Mouse (Mus musculus): ENCODE results near the gene Prlr. TPM values are rescaled to one million over a fixed set of nuclear protein-coding genes. Genes with fewer than 3 reads are reported as not detected.

Prlr gene
- polyA plus RNA-seq, 1 experiment from 2014 or later: 0.52 TPM

DNA sequence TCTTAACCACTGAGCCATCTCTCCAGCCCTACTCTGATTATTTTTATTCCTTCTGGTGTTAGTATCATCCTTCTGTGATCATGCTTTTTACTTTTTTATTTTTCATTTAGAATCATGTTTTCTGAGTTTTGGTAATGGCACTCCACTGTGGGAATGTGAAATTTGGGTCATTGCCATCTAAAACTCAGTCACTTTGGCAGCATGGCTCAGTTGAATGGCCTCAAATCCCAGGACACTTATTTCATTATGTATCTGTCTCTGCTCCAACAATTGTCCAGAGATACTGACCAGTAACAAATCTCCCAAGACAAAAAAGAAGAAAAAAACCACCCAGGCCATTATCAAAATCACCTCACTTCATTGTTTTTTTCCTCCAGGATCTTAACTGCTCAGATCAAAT lies 65.2 kb downstream of the Prlr start:
- DNase-seq (ENCODE audit: low spot score): no peak
- H3K4me1 ChIP-seq (ENCODE audit: control insufficient read depth, insufficient read depth, low read length): no peaks in the 10 kb centered on the region
- no peaks in the 10 kb centered on the region for H3K36me3 ChIP-seq (ENCODE audit: control insufficient read depth, insufficient read depth, low read length)
- no peak overlapping the region for H3K27ac ChIP-seq (ENCODE audit: low read depth, low read length)
- ATAC-seq: no peak
- no peaks in the 10 kb centered on the region for H3K27me3 ChIP-seq (replicated peaks; ENCODE audit: control insufficient read depth, insufficient read depth, low read length)
- H3K4me2 ChIP-seq (ENCODE audit: low read length): no peak overlapping the region
- H3K9ac ChIP-seq (ENCODE audit: low read length): no peak overlapping the region
- H3K9me3 ChIP-seq (replicated peaks; ENCODE audit: control insufficient read depth, low read length): no peaks in the 10 kb centered on the region
- no peak overlapping the region for H3K4me3 ChIP-seq (ENCODE audit: low read depth, low read length)

DNA sequence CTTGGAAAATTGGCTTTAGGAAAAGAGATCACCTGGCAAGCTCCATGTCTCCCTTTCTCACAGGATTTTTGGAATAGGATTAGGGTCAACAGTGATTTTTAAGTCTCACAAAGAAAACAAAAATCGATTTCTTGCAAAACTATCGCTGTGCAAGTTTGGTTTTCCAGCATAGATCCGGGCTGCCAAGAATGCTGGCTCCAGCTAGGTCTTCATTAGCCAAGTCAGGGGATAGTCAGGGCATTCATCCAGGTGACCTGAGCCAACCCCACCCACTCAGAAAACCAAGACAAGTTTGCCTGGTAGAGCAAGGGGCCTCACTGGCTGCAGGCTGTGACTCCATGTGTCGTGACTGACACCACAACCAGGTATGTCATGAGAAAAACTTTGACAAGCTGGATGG lies 72.2 kb downstream of the Prlr start:
- Histone ChIP-seq H3K9ac (ENCODE audit: low read length) (no peak overlapping the region), H3K4me3 (ENCODE audit: low read depth, low read length) (no peak overlapping the region), H3K27me3 (replicated peaks; ENCODE audit: control insufficient read depth, insufficient read depth, low read length) (no peaks in the 10 kb centered on the region), H3K36me3 (ENCODE audit: control insufficient read depth, insufficient read depth, low read length) (no peaks in the 10 kb centered on the region), H3K4me2 (ENCODE audit: low read length) (no peak overlapping the region), H3K9me3 (replicated peaks; ENCODE audit: control insufficient read depth, low read length) (no peaks in the 10 kb centered on the region), H3K4me1 (ENCODE audit: control insufficient read depth, insufficient read depth, low read length) (no peaks in the 10 kb centered on the region), H3K27ac (ENCODE audit: low read depth, low read length) (no peak overlapping the region)
- ATAC-seq: no peak
- 88% methylated on average over 4 of the region's 4 CpGs for WGBS
- no peak for DNase-seq (ENCODE audit: low spot score)

DNA sequence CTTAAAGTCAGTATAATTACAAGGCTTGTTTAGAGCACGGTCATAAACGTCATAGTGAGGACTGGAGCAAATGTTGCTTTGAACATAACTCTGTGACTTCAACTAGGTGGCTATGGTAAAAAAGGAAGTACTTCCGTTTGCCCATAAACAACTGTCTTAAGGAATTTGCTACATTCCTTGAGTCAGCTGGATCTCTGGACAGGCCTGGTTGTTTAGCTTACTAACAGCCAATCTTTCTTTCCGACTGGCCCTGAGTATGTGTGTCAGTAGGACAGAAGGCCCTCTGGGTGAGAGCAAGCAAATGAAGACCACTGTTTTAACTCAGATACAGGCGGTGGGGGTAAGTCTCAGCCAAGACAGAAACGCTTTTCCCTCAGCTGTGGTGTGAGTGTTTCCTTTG lies 73.7 kb downstream of the Prlr start:
- Histone ChIP-seq H3K4me1 (ENCODE audit: control insufficient read depth, insufficient read depth, low read length) (no peaks in the 10 kb centered on the region), H3K4me2 (ENCODE audit: low read length) (no peak overlapping the region), H3K9me3 (replicated peaks; ENCODE audit: control insufficient read depth, low read length) (no peaks in the 10 kb centered on the region), H3K27ac (ENCODE audit: low read depth, low read length) (no peak overlapping the region), H3K9ac (ENCODE audit: low read length) (no peak overlapping the region), H3K4me3 (ENCODE audit: low read depth, low read length) (no peak overlapping the region), H3K36me3 (ENCODE audit: control insufficient read depth, insufficient read depth, low read length) (no peaks in the 10 kb centered on the region), H3K27me3 (replicated peaks; ENCODE audit: control insufficient read depth, insufficient read depth, low read length) (no peaks in the 10 kb centered on the region)
- DNase-seq (ENCODE audit: low spot score) (no peak), ATAC-seq (no peak)
- WGBS: 87% methylated on average over 6 of the region's 6 CpGs

DNA sequence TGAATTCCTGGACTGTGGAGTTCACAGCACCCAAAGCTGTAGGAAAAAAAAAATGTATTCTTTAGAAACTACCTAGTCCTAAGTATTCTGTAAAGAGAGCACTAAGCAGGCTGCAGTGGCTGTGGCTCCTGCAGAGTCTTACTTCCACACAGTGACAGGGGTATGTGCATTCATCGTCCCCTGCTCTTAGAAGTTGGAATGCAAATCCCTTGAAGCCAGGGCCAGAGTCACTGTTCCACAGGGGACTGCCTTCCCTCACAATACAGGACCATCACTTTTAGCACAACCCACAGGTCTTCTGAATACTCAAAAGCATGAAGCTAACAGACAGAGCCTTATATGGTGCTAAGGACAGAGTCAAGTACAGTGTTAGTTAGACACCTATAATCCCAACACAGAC lies 75.5 kb downstream of the Prlr start:
- DNase-seq (ENCODE audit: low spot score): no peak
- H3K9ac ChIP-seq (ENCODE audit: low read length): no peak overlapping the region
- no peaks in the 10 kb centered on the region for H3K4me1 ChIP-seq (ENCODE audit: control insufficient read depth, insufficient read depth, low read length)
- no peak overlapping the region for H3K27ac ChIP-seq (ENCODE audit: low read depth, low read length)
- H3K27me3 ChIP-seq (replicated peaks; ENCODE audit: control insufficient read depth, insufficient read depth, low read length): no peaks in the 10 kb centered on the region
- no peaks in the 10 kb centered on the region for H3K36me3 ChIP-seq (ENCODE audit: control insufficient read depth, insufficient read depth, low read length)
- ATAC-seq: no peak
- WGBS: 30% methylated on average over 1 of the region's 1 CpGs
- no peaks in the 10 kb centered on the region for H3K9me3 ChIP-seq (replicated peaks; ENCODE audit: control insufficient read depth, low read length)
- no peak overlapping the region for H3K4me2 ChIP-seq (ENCODE audit: low read length)
- H3K4me3 ChIP-seq (ENCODE audit: low read depth, low read length): no peak overlapping the region

DNA sequence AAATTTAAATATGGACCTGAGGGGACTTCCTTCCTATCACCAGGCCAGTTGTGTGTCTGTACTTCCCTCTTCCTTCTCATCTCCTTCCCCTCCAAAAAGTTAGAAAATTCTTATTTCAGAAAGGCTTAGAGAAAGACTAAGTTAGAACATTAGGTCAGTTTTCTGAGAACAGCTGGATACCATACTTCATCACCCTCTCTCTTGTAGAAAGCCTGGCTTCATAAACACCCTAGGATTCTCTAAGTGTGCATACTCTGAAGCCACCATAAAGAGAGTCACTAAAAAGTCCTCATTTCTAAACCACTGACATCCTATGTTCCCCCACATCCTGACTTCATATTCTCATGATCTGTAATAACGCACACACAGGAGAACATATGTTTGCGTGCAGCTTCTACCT lies 85.2 kb downstream of the Prlr start:
- WGBS: 97% methylated on average over 2 of the region's 2 CpGs
- DNase-seq (ENCODE audit: low spot score): no peak

DNA sequence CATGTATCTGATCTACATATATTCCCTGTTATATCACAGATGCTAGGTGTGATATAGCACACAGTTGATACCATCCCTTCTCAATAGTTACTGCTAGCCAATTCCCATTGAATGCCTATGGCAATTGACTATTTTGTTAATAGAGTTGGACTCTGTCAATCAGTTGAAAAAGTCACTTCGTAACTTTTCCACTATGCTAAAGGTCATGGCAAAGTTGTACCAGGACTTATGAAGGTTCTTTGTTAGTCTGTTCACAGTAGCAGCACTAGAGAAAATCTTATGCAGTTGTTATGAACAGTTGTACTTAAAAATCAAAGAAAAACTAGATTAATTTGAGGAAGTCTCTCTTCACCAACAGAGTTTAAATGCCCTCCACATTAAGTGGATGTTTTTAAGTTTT lies 85.6 kb downstream of the Prlr start:
- no peaks in the 10 kb centered on the region for H3K4me1 ChIP-seq (ENCODE audit: control insufficient read depth, insufficient read depth, low read length)
- DNase-seq (ENCODE audit: low spot score) (no peak), ATAC-seq (no peak)
- no peak overlapping the region for H3K27ac ChIP-seq (ENCODE audit: low read depth, low read length)
- H3K4me2 ChIP-seq (ENCODE audit: low read length): no peak overlapping the region
- 94% methylated on average over 1 of the region's 1 CpGs for WGBS
- H3K27me3 ChIP-seq (replicated peaks; ENCODE audit: control insufficient read depth, insufficient read depth, low read length): no peaks in the 10 kb centered on the region
- H3K9me3 ChIP-seq (replicated peaks; ENCODE audit: control insufficient read depth, low read length): no peaks in the 10 kb centered on the region
- H3K9ac ChIP-seq (ENCODE audit: low read length): no peak overlapping the region
- no peaks in the 10 kb centered on the region for H3K36me3 ChIP-seq (ENCODE audit: control insufficient read depth, insufficient read depth, low read length)
- no peak overlapping the region for H3K4me3 ChIP-seq (ENCODE audit: low read depth, low read length)

More for the DNA sequence above, 85.2 kb downstream of the Prlr start:
- no peak overlapping the region for H3K4me2 ChIP-seq (ENCODE audit: low read length)
- no peak overlapping the region for H3K27ac ChIP-seq (ENCODE audit: low read depth, low read length)
- no peak overlapping the region for H3K9ac ChIP-seq (ENCODE audit: low read length)
- no peak overlapping the region for H3K4me3 ChIP-seq (ENCODE audit: low read depth, low read length)
- H3K36me3 ChIP-seq (ENCODE audit: control insufficient read depth, insufficient read depth, low read length): no peaks in the 10 kb centered on the region
- no peak for ATAC-seq
- H3K9me3 ChIP-seq (replicated peaks; ENCODE audit: control insufficient read depth, low read length): no peaks in the 10 kb centered on the region
- H3K4me1 ChIP-seq (ENCODE audit: control insufficient read depth, insufficient read depth, low read length): no peaks in the 10 kb centered on the region
- H3K27me3 ChIP-seq (replicated peaks; ENCODE audit: control insufficient read depth, insufficient read depth, low read length): no peaks in the 10 kb centered on the region

DNA sequence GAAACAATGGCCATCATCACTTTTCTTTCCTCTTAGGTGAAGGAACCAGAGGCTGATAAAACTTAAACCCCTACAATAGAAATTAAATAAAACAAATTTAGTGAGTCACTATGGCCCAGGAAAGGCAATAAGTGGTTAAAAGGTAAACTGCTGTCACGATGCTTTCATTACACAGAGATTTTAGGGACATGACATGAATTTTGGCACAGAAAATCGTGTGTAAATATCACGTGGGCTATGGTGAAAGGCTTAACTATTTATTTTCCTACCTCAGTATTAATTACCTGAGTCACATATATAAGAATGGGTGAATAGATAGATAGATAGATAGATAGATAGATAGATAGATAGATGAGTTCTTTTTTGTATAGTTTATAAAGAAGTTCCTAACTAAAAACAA lies 86.4 kb downstream of the Prlr start:
- no peaks in the 10 kb centered on the region for H3K27me3 ChIP-seq (replicated peaks; ENCODE audit: control insufficient read depth, insufficient read depth, low read length)
- H3K4me1 ChIP-seq (ENCODE audit: control insufficient read depth, insufficient read depth, low read length): no peaks in the 10 kb centered on the region
- DNase-seq (ENCODE audit: low spot score): no peak
- H3K27ac ChIP-seq (ENCODE audit: low read depth, low read length): no peak overlapping the region
- H3K9me3 ChIP-seq (replicated peaks; ENCODE audit: control insufficient read depth, low read length): no peaks in the 10 kb centered on the region
- 77% methylated on average over 3 of the region's 3 CpGs for WGBS
- no peak for ATAC-seq
- H3K9ac ChIP-seq (ENCODE audit: low read length): no peak overlapping the region
- no peak overlapping the region for H3K4me2 ChIP-seq (ENCODE audit: low read length)
- H3K36me3 ChIP-seq (ENCODE audit: control insufficient read depth, insufficient read depth, low read length): no peaks in the 10 kb centered on the region
- H3K4me3 ChIP-seq (ENCODE audit: low read depth, low read length): no peak overlapping the region

DNA sequence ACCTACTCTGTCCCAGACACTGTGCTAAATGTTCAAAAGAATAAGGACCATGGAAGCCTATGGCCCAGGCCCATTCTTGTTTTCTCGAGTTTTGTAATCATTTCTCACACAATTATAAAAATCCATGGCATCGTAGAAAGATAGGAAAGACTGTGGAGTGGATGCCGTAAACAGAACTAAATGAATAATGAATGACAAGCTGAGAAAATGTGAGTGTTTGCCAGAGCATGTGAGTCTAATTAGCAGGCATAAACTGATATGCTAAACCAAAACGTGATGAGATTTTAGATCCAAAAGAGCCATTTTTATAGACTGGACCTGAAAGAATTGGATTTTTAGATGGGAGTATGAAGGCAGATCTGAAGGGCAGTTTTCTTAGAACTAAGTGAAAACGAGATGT lies 87.8 kb downstream of the Prlr start:
- H3K9me3 ChIP-seq (replicated peaks; ENCODE audit: control insufficient read depth, low read length): no peaks in the 10 kb centered on the region
- peak; percentile 40 for DNase-seq (ENCODE audit: low spot score)
- no peak overlapping the region for H3K4me2 ChIP-seq (ENCODE audit: low read length)
- H3K36me3 ChIP-seq (ENCODE audit: control insufficient read depth, insufficient read depth, low read length): no peaks in the 10 kb centered on the region
- H3K4me1 ChIP-seq (ENCODE audit: control insufficient read depth, insufficient read depth, low read length): no peaks in the 10 kb centered on the region
- no peak overlapping the region for H3K27ac ChIP-seq (ENCODE audit: low read depth, low read length)
- H3K4me3 ChIP-seq (ENCODE audit: low read depth, low read length): no peak overlapping the region
- H3K9ac ChIP-seq (ENCODE audit: low read length): no peak overlapping the region
- WGBS: 68% methylated on average over 5 of the region's 5 CpGs
- ATAC-seq: peak; percentile 44; the same call in 1 of the 2 replicates
- no peaks in the 10 kb centered on the region for H3K27me3 ChIP-seq (replicated peaks; ENCODE audit: control insufficient read depth, insufficient read depth, low read length)

DNA sequence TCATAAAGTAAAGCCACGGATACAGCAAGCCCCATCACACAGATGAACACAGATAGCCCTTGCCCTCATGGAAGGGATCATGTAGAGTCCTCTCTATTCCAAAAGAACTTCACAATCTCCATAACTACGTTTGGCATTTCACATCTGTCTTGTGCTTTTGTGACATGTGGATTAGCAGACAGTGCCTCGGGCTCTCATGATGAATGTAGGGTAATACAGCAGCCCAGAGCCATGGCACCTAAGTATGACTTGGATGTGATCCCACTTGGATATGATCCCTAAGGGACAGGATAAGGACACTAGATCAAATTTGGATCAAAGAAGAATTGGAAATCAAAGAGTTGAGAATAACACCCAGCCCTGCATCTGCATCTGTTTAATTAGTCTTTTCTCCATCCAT lies 90.2 kb downstream of the Prlr start:
- no peaks in the 10 kb centered on the region for H3K4me1 ChIP-seq (ENCODE audit: control insufficient read depth, insufficient read depth, low read length)
- H3K9me3 ChIP-seq (replicated peaks; ENCODE audit: control insufficient read depth, low read length): no peaks in the 10 kb centered on the region
- no peak overlapping the region for H3K4me3 ChIP-seq (ENCODE audit: low read depth, low read length)
- WGBS: 53% methylated on average over 3 of the region's 3 CpGs
- no peaks in the 10 kb centered on the region for H3K27me3 ChIP-seq (replicated peaks; ENCODE audit: control insufficient read depth, insufficient read depth, low read length)
- H3K27ac ChIP-seq (ENCODE audit: low read depth, low read length): no peak overlapping the region
- DNase-seq (ENCODE audit: low spot score): no peak
- no peak for ATAC-seq
- no peak overlapping the region for H3K4me2 ChIP-seq (ENCODE audit: low read length)
- no peaks in the 10 kb centered on the region for H3K36me3 ChIP-seq (ENCODE audit: control insufficient read depth, insufficient read depth, low read length)
- no peak overlapping the region for H3K9ac ChIP-seq (ENCODE audit: low read length)

DNA sequence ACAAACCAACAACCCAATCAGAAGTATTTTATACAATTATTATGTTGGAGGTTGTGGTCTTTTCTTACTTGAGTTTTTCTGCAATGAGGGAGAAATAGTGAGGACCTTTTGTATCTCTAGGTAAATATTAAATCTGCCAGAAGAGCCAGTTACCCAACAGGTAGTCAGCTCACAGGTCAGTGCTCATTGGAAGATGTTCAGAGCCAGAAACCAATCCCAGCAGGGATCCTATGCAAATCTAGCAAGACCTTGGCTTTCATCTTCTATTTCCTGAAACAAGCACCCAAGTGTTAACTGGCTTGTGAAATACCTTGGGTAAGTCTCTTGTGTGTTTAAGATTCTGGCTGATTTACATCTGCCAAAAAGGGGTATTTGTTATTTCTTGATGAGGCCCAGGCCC lies 99.3 kb downstream of the Prlr start:
- ATAC-seq (no peak), DNase-seq (ENCODE audit: low spot score) (no peak)
- Histone ChIP-seq H3K4me2 (ENCODE audit: low read length) (no peak overlapping the region), H3K4me1 (ENCODE audit: control insufficient read depth, insufficient read depth, low read length) (no peaks in the 10 kb centered on the region), H3K9me3 (replicated peaks; ENCODE audit: control insufficient read depth, low read length) (no peaks in the 10 kb centered on the region), H3K4me3 (ENCODE audit: low read depth, low read length) (no peak overlapping the region), H3K27me3 (replicated peaks; ENCODE audit: control insufficient read depth, insufficient read depth, low read length) (no peaks in the 10 kb centered on the region), H3K27ac (ENCODE audit: low read depth, low read length) (no peak overlapping the region), H3K9ac (ENCODE audit: low read length) (no peak overlapping the region), H3K36me3 (ENCODE audit: control insufficient read depth, insufficient read depth, low read length) (no peaks in the 10 kb centered on the region)
